Mouse (Mus musculus) forebrain, embryonic 14.5 days (tissue): ENCODE data around the gene Irgm2. TPM values are rescaled to one million over a fixed set of nuclear protein-coding genes. Genes with fewer than 3 reads are reported as not detected.
"Not testable (repeated sequence)": the region's sequence is repeated elsewhere in the genome, so short reads cannot be mapped to it uniquely, and the experiment has no call there.

ENCODE experiments used
- ATAC-seq: fragments of 200-750 bp; cut with Nextera tagmentation; 2 replicates; pipeline ENCODE4 v1.8.0; 2017; ENCODE audit warnings: mild to moderate bottlenecking, moderate library complexity
- DNase-seq: peaks from one replicate; pipeline ENCODE4 v3.0.0-alpha.2; 2015; ENCODE audit warnings: low spot score
- H3K27ac ChIP-seq: fragments of 300-500 bp; sonication (generic); 2 replicates; pipeline ENCODE4 v1.5.1; 2014; ENCODE audit warnings: low read depth, mild to moderate bottlenecking, control low read depth, low read length, moderate library complexity
- H3K27me3 ChIP-seq: fragments of 300-500 bp; sonication (generic); replicated peaks from 2 replicates; pipeline ENCODE4 v1.6.1; 2014; ENCODE audit warnings: low read length, control low read depth, mixed read lengths; ENCODE audit not compliant: control insufficient read depth, insufficient read depth
- H3K36me3 ChIP-seq: fragments of 300-500 bp; sonication (generic); 2 replicates; pipeline ENCODE4 v1.6.1; 2014; ENCODE audit warnings: low read length, control low read depth; ENCODE audit not compliant: control insufficient read depth, insufficient read depth
- H3K4me1 ChIP-seq: fragments of 300-500 bp; sonication (generic); 2 replicates; pipeline ENCODE4 v1.6.1; 2014; ENCODE audit warnings: antibody characterized with exemption, low read length, control low read depth; ENCODE audit not compliant: control insufficient read depth, insufficient read depth
- H3K4me2 ChIP-seq: fragments of 300-500 bp; sonication (generic); 2 replicates; pipeline ENCODE4 v1.6.1; 2014; ENCODE audit warnings: mild to moderate bottlenecking, control low read depth, low read length
- H3K4me3 ChIP-seq: fragments of 300-500 bp; sonication (generic); 2 replicates; pipeline ENCODE4 v1.5.1; 2014; ENCODE audit warnings: low read depth, low read length, control low read depth
- H3K9ac ChIP-seq: fragments of 300-500 bp; sonication (generic); 2 replicates; pipeline ENCODE4 v1.6.1; 2014; ENCODE audit warnings: mild to moderate bottlenecking, low read length, control low read depth, moderate library complexity
- H3K9me3 ChIP-seq: fragments of 300-500 bp; sonication (generic); replicated peaks from 2 replicates; pipeline ENCODE4 v1.6.1; 2016; ENCODE audit warnings: low read length, control low read depth, mixed read lengths; ENCODE audit not compliant: control insufficient read depth
- whole genome bisulfite sequencing: fragments of 180-500 bp; shearing (Covaris S2); extraction: QIAGEN DNeasy Blood & Tissue Kit; methylation state at CpG from one replicate; pipeline ENCODE4 v1.1.7; 2014; 5-methylcytosine and 5-hydroxymethylcytosine counted together
- polyA plus RNA-seq: library from polyadenylated mRNA; unstranded; fragments of >200 nt; fragmentation: Nextera tagmentation; extraction: Ambion mirVana; gene quantifications from 2 replicates; pipeline ENCODE4 v1.2.1, GENCODE M21; 2014

The Irgm2 gene
- polyA plus RNA-seq = 0.57 and 0.63 TPM in 2 replicates

DNA sequence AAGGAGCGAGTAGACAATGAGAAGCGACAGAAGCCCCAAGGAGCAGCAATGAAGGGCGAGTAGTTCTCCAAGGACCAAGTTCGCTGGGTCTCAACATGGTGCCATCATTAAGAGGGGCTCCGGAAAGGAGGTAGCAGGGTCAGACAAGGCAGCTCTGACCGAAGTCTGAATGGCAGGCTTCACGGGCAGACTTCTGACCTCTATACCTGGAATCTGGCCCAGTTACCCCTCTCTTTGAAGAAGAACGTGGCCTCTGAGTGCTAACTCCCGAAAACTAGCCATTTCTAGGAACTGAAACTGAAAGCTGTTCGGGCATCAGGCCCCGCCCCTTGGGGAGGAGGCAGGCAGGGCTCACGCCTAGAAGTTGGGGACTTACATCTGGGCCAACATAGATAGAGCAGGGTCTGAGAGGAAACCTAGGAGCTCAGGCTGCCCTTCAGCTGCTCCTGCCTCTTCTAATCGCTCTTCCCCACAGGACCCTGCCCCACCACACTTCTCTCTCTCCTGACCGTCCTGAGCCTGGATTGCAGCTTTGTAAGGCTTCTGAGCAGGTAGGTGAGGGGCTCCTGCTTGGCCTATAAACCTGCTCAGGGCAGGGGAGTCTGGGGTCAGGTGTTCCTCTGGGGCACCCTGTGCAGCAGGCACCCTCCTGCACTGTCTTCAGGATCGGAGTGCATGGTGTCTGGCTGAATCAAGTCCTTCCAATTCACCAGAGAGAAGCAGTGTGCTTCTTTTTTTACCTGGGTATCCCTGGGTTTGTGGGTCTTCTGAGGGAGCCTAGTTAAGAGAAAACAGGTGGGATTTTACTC, at the start of gene Irgm2, which contains the start of gene Igtp:
Irgm2 (plus strand) TSS at position 390 of the 809 bp plus-strand sequence.
Igtp (plus strand) TSS at position 328 of the 809 bp plus-strand sequence.
- not testable (repeated sequence) for H3K9me3 ChIP-seq, H3K27me3 ChIP-seq, H3K36me3 ChIP-seq, H3K27ac ChIP-seq, H3K4me1 ChIP-seq
- DNase-seq (peak; percentile 40), ATAC-seq (peak; percentile 60; the same call in 1 of the 2 replicates)
- H3K4me2 ChIP-seq = peak within 1 kb of the TSS; percentile 58
- H3K4me3 ChIP-seq = peak within 1 kb of the TSS; percentile 36
- H3K9ac ChIP-seq = peak within 1 kb of the TSS; percentile 52
- WGBS = 5% methylated on average over 13 of the region's 15 CpGs

DNA sequence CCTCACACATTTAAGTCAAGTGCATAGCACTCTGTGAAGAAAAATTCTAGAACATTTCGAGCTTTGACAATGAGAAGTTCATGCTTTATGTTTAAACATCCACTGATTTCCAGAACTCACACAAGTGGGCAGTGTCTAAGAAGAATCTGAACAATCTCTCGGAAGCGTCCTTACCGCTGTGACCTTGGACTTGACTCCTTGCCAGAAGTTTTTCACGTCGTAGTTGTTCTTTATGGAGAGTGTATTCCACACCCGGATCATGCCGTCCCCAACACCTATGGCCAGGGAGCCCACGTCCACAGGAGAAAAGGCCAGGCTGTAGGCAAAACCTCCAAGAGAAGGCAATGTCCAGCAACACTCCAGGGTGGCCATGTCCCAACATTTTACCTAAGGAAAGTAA, 44.0 kb upstream of the Irgm2 start:
- ATAC-seq = no peak
- H3K4me3 ChIP-seq = no peak overlapping the region
- no peak overlapping the region for H3K9ac ChIP-seq
- H3K4me1 ChIP-seq = no peaks in the 10 kb centered on the region
- peaks cover 73% of the 10 kb centered on the region for H3K36me3 ChIP-seq
- no peak for DNase-seq
- no peak overlapping the region for H3K27ac ChIP-seq
- no peak overlapping the region for H3K4me2 ChIP-seq
- WGBS = 92% methylated on average over 9 of the region's 9 CpGs
- no peaks in the 10 kb centered on the region for H3K9me3 ChIP-seq
- H3K27me3 ChIP-seq = no peaks in the 10 kb centered on the region

DNA sequence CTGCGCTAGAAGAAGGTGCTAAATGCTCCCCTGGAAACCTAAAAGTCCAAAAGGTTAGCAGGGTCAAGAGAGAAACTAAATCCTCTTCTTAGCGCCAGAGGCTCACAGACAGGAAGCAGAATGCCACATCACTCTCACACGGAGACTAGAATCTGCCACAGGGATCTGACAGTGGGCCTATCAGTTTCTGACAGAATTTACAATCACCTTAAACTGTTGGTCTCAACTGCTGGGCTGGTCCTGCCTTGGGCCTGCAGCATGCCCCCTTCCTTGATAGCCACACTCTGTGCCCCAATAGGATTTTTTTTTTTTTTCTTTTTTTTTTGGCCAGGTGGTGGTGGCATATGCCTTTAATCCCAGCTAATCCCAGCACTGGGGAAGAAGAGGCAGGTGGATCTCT, 42.5 kb upstream of the Irgm2 start:
- H3K36me3 ChIP-seq = peaks cover 79% of the 10 kb centered on the region
- WGBS = 96% methylated on average over 3 of the region's 3 CpGs

DNA sequence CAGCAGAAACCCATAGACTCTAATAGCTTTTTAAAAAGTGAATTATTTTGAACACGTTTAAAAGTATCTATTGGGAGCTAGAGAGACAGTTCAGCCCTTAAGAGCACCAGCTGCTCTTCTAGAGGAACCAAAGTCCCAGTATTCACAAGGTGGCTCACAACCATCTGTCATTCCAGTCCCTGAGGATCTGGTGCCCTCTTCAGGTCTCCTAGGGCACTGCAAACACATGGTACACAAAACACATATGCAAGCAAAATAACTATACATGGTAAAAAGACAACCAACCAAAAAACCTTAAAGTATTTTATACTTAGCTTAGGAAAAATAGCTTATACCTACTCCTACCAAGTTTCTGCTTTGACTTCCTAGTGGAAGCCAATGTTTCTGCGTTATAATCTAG, 34.3 kb upstream of the Irgm2 start:
- Histone ChIP-seq H3K27ac (no peak overlapping the region), H3K36me3 (peaks cover 53% of the 10 kb centered on the region), H3K4me1 (peaks cover 4% of the 10 kb centered on the region; the same call in 1 of the 2 replicates), H3K9me3 (no peaks in the 10 kb centered on the region), H3K27me3 (no peaks in the 10 kb centered on the region), H3K4me2 (no peak overlapping the region), H3K9ac (no peak overlapping the region), H3K4me3 (no peak overlapping the region)
- WGBS = 96% methylated on average over 2 of the region's 2 CpGs
- ATAC-seq (no peak), DNase-seq (no peak)

More for the DNA sequence above, 42.5 kb upstream of the Irgm2 start:
- H3K9me3 ChIP-seq = no peaks in the 10 kb centered on the region
- no peak overlapping the region for H3K27ac ChIP-seq
- no peaks in the 10 kb centered on the region for H3K4me1 ChIP-seq
- H3K9ac ChIP-seq = no peak overlapping the region
- ATAC-seq = no peak
- no peak for DNase-seq
- H3K27me3 ChIP-seq = no peaks in the 10 kb centered on the region
- no peak overlapping the region for H3K4me3 ChIP-seq
- H3K4me2 ChIP-seq = no peak overlapping the region

DNA sequence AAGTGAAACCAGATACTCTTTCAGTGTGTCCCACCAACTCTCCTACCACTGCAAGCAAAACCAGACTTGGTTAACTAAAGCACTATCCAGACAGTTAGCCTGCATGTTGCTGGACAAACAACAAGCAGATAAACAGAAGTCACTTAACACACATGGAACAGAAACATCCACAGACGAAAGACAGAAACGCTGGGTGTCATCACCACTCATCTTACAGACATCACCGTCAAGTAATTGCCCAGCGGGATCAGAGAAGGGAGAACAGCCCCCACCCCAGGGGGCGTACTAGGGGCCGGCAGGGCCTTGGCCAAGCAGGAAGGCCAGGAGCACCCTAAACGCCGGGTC, 31.6 kb upstream of the Irgm2 start:
- under 1% methylated on average over 8 of the region's 8 CpGs for WGBS
- Histone ChIP-seq H3K27ac (peak overlapping the region; percentile 44; the same call in 1 of the 2 replicates), H3K4me3 (peak overlapping the region; percentile 84), H3K4me2 (peak overlapping the region; percentile 77), H3K27me3 (no peaks in the 10 kb centered on the region), H3K4me1 (peaks cover 10% of the 10 kb centered on the region), H3K9me3 (no peaks in the 10 kb centered on the region), H3K36me3 (peaks cover 31% of the 10 kb centered on the region), H3K9ac (peak overlapping the region; percentile 74)
- ATAC-seq = no peak
- DNase-seq = peak; percentile 2

DNA sequence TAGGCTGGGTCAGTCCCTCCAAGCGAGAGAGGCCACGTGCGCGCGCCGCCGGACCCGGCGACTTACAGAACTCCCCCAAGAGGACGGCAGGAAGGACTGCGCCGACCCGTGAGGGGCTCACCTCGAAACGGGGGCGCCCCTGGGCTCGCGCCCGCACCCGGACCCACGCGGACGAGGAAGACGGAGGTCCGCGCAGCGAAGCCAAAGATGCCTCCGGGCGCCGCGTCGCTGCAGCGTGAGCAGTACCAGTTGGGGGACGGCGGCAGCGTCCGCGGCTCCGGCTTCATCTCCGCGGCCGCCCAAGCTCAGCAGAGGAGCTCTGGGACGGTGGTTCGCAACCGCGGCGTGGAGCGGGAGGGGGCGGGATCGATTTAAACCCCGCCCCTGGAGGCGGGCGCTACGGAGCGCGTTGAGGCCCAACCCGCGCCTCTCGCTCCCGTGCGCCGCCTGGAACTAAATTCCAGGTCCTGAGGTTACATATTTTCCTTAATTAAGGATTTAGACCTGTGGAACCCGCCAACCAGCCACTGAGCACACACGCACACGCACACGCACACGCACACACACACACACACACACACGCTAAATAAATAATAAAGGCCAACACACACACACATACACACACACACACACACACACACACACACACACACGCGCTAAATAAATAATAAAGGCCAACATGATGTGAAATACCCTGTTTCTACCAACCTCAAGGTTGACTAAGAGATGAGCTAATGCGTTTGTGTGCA, 31.1 kb upstream of the Irgm2 start, which contains the start of gene Gemin5:
Gemin5 (minus strand) TSS at position 373 of the 749 bp plus-strand sequence.
- ATAC-seq = peak; percentile 90
- Histone ChIP-seq H3K4me1 (peaks cover 10% of the 10 kb centered on the region), H3K4me3 (peak within 1 kb of the TSS; percentile 84), H3K36me3 (peaks cover 28% of the 10 kb centered on the region), H3K9me3 (no peaks in the 10 kb centered on the region), H3K27me3 (no peaks in the 10 kb centered on the region), H3K4me2 (peak within 1 kb of the TSS; percentile 77), H3K9ac (peak within 1 kb of the TSS; percentile 74), H3K27ac (peak within 1 kb of the TSS; percentile 44; the same call in 1 of the 2 replicates)
- DNase-seq = peak; percentile 85
- WGBS = 1% methylated on average over 69 of the region's 71 CpGs

DNA sequence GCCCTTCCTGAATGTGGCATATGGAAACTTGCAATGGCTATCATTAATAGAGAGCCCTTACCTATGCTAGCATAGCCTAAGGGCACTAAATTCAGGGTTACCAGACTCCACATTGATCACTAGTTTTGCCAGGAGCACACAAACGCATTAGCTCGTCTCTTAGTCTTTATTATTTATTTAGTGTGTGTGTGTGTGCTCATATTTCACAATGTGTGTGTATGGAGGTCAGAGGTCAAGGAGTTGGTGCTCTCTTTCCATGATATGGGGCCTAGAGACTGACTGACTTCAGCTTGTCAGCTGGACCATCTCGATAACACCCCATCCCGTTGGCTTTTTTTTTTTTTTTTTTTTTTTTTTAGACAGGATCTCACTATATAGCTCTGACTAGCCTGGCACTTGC, 29.8 kb upstream of the Irgm2 start:
- Histone ChIP-seq H3K4me3 (no peak overlapping the region), H3K36me3 (peaks cover 29% of the 10 kb centered on the region), H3K4me2 (no peak overlapping the region), H3K9ac (no peak overlapping the region), H3K4me1 (peaks cover 10% of the 10 kb centered on the region), H3K27ac (no peak overlapping the region), H3K27me3 (no peaks in the 10 kb centered on the region), H3K9me3 (no peaks in the 10 kb centered on the region)
- ATAC-seq (no peak), DNase-seq (no peak)
- 89% methylated on average over 4 of the region's 4 CpGs for WGBS

DNA sequence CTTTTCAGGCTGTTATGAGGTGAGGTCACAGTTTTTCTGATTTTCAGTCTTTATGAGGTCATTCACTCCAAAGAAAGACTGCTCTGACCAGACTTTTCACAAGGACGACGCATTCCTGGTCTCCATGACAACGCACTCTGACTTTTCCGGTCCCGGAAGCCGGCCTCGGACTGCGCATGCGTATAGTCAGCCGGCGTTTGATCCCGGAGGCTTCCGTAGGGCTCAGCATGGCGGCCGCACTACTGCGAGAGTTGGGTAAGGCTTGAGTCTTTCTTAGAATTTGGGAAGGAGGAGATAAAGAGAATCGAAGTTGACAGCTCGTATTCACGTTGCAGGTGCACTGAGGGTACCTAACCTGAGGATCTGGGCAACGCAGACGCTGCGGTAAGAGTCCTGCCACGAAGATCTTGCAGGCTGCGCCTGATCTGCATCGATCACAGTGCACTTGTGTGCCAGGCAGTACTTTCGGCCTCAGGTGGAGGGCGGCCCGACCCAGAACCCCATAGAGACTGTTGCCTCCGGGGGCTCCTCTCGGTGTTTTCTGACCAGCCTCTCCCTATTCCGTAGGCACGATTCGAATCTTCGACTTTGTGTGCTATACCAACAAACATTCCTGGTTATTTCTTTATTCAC, 27.8 kb upstream of the Irgm2 start, which contains the start of gene Mrpl22:
Mrpl22 (plus strand) TSS at position 203 of the 633 bp plus-strand sequence.
- H3K27me3 ChIP-seq = no peaks in the 10 kb centered on the region
- peak within 1 kb of the TSS; percentile 83 for H3K4me2 ChIP-seq
- peak within 1 kb of the TSS; percentile 63 for H3K27ac ChIP-seq
- DNase-seq = peak; percentile 98
- H3K9ac ChIP-seq = peak within 1 kb of the TSS; percentile 84
- H3K36me3 ChIP-seq = peaks cover 35% of the 10 kb centered on the region
- WGBS = 1% methylated on average over 34 of the region's 34 CpGs
- peak; percentile 79 for ATAC-seq
- H3K9me3 ChIP-seq = no peaks in the 10 kb centered on the region
- peak within 1 kb of the TSS; percentile 70 for H3K4me3 ChIP-seq
- peaks cover 10% of the 10 kb centered on the region for H3K4me1 ChIP-seq
